Mouse (Mus musculus): ENCODE results near the gene C3ar1. TPM values are rescaled to one million over a fixed set of nuclear protein-coding genes. Genes with fewer than 3 reads are reported as not detected.

Gene C3ar1
- polyA plus RNA-seq, 1 experiment from 2014 or later: 2.1 TPM

DNA sequence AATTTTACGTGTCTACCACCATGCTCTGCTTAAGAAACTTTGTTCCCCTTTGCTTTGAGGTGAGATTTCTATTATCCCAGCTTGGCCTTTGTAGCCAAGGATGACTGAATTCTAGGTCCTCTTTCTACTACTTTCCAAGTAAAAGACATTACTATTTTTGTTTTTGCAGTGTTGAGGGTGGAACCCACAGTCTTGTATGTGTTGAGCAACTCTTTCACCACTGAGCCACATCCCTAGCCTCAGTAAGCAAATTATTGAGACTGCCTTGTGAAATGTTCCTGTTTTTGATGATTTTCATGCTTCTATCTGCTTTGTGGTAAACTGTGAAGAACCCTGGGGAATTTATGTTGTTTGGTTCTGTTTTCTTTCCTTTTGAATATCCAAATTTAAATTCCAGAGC is 6.9 kb upstream of the C3ar1 start:
- H3K27me3 ChIP-seq (ENCODE audit: insufficient read depth, low read length): no peaks in the 10 kb centered on the region
- no peak for TF ChIP-seq CTCF (IDR thresholded peaks at IDR 0.05; ENCODE audit: low read depth)
- TF ChIP-seq EP300 (IDR thresholded peaks at IDR 0.05; ENCODE audit: low read depth): no peak
- H3K9ac ChIP-seq (replicated peaks): no peak overlapping the region
- no peaks in the 10 kb centered on the region for H3K4me1 ChIP-seq (ENCODE audit: insufficient read depth)
- 68% methylated on average over 1 of the region's 1 CpGs for WGBS (ENCODE audit: insufficient replicate concordance)
- no peak overlapping the region for H3K4me2 ChIP-seq (ENCODE audit: low read depth, low read length)
- no peak overlapping the region for H3K4me3 ChIP-seq (ENCODE audit: low read depth, low read length)
- 0 out of 2 replicates have a peak, but pooled peaks cover 3% of the 10 kb centered on the region for H3K9me3 ChIP-seq (ENCODE audit: low read length)
- no peak overlapping the region; the same call in 1 of the 2 replicates for H3K27ac ChIP-seq (ENCODE audit: low read depth)
- DNase-seq (no peak), ATAC-seq (peak; percentile 79)
- H3K36me3 ChIP-seq (replicated peaks; ENCODE audit: insufficient read depth, low read length): no peaks in the 10 kb centered on the region

DNA sequence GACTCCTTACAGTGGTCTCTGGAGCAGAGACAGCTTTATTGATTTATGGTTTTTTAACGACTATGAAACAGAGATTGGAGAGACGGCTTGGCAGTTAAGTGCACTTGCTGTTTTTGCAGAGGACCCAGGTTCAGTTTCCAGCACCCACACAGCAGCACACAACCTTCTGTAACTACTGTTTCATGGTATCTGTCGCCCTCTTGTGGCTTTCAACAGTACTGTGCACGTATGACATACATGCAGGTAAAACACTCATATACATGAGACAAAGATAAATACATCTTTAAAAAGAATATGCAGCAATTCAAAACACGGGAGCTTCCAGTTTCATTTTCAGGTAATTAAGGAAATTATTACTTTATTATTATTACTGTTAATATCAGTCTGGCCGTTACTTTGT is 6.5 kb upstream of the C3ar1 start:
- no peak overlapping the region for H3K4me3 ChIP-seq (ENCODE audit: low read depth, low read length)
- peak; percentile 54 for TF ChIP-seq CTCF (IDR thresholded peaks at IDR 0.05; ENCODE audit: low read depth)
- TF ChIP-seq EP300 (IDR thresholded peaks at IDR 0.05; ENCODE audit: low read depth): no peak
- no peak overlapping the region for H3K9ac ChIP-seq (replicated peaks)
- H3K27ac ChIP-seq (ENCODE audit: low read depth): no peak overlapping the region; the same call in 1 of the 2 replicates
- no peak for DNase-seq
- H3K4me2 ChIP-seq (ENCODE audit: low read depth, low read length): no peak overlapping the region
- H3K4me1 ChIP-seq (ENCODE audit: insufficient read depth): no peaks in the 10 kb centered on the region
- ATAC-seq: no peak
- WGBS (ENCODE audit: insufficient replicate concordance): 63% methylated on average over 6 of the region's 6 CpGs
- H3K27me3 ChIP-seq (ENCODE audit: insufficient read depth, low read length): no peaks in the 10 kb centered on the region
- no peaks in the 10 kb centered on the region for H3K36me3 ChIP-seq (replicated peaks; ENCODE audit: insufficient read depth, low read length)
- 0 out of 2 replicates have a peak, but pooled peaks cover 3% of the 10 kb centered on the region for H3K9me3 ChIP-seq (ENCODE audit: low read length)

DNA sequence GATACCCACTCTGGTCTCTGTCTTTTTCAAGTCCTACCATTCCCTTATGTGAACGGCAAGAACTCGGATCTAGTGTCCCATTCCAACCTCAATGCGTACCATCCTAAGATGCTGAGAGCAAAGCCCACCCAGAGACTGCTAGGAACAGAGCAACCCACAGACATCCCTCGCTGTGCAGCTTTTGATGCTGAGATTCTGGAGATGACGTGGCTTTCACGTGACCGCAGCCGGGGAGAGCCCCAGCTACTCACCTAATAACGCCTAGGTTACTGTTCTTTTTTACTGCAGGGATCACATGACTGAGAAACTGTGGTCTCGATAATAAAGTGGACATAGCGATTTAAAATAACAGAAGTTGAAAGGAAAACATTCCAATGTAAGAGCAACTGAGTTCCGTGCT is 1.4 kb downstream of the C3ar1 start:
- WGBS (ENCODE audit: insufficient replicate concordance): 82% methylated on average over 12 of the region's 12 CpGs
- no peak overlapping the region for H3K4me3 ChIP-seq (ENCODE audit: low read depth, low read length)
- H3K9me3 ChIP-seq (ENCODE audit: low read length): no peaks in the 10 kb centered on the region
- no peak overlapping the region for H3K27ac ChIP-seq (ENCODE audit: low read depth)
- ATAC-seq (no peak), DNase-seq (no peak)
- no peak overlapping the region for H3K4me2 ChIP-seq (ENCODE audit: low read depth, low read length)
- no peaks in the 10 kb centered on the region for H3K36me3 ChIP-seq (replicated peaks; ENCODE audit: insufficient read depth, low read length)
- H3K27me3 ChIP-seq (ENCODE audit: insufficient read depth, low read length): no peaks in the 10 kb centered on the region
- no peaks in the 10 kb centered on the region for H3K4me1 ChIP-seq (ENCODE audit: insufficient read depth)
- H3K9ac ChIP-seq (replicated peaks): no peak overlapping the region
- TF ChIP-seq CTCF (IDR thresholded peaks at IDR 0.05; ENCODE audit: low read depth): no peak
- TF ChIP-seq EP300 (IDR thresholded peaks at IDR 0.05; ENCODE audit: low read depth): no peak

- Histone ChIP-seq H3K27me3 (ENCODE audit: insufficient read depth, low read length) (no peaks in the 10 kb centered on the region), H3K4me3 (ENCODE audit: low read depth, low read length) (no peak overlapping the region), H3K4me1 (ENCODE audit: insufficient read depth) (no peaks in the 10 kb centered on the region), H3K36me3 (replicated peaks; ENCODE audit: insufficient read depth, low read length) (no peaks in the 10 kb centered on the region), H3K9me3 (ENCODE audit: low read length) (no peaks in the 10 kb centered on the region), H3K9ac (replicated peaks) (no peak overlapping the region), H3K27ac (ENCODE audit: low read depth) (no peak overlapping the region), H3K4me2 (ENCODE audit: low read depth, low read length) (no peak overlapping the region)
- ATAC-seq: no peak
- TF ChIP-seq CTCF (IDR thresholded peaks at IDR 0.05; ENCODE audit: low read depth) (no peak), EP300 (IDR thresholded peaks at IDR 0.05; ENCODE audit: low read depth) (no peak)
- 34% methylated on average over 2 of the region's 2 CpGs for WGBS (ENCODE audit: insufficient replicate concordance)
- DNase-seq: no peak
Observed at GRCm38 (mm10) chr6:122852696-122853095, 3.3 kb downstream of the C3ar1 start.

DNA sequence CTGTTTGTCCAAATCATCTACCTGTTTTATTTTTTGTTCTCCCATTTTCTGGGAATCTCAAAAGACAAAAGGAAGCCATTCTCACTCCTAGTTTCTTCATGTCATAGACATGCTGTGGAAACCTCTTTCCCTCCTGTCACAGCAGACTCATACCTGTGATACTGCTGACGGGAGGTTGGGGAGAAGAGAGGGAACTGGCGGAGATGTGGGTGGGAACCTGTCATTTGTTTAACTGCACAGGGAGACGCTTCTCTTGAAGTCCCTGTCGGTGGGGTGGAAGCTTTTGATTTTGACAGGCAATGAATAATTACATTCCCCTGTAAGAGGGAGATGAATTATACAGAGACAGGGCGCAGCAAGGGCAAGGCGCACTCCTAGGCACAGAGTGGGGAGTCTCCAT is 12.2 kb downstream of the C3ar1 start:
- H3K36me3 ChIP-seq (replicated peaks; ENCODE audit: insufficient read depth, low read length): peaks cover 30% of the 10 kb centered on the region
- H3K9ac ChIP-seq (replicated peaks): no peak overlapping the region
- H3K4me2 ChIP-seq (ENCODE audit: low read depth, low read length): no peak overlapping the region
- no peaks in the 10 kb centered on the region for H3K27me3 ChIP-seq (ENCODE audit: insufficient read depth, low read length)
- TF ChIP-seq CTCF (IDR thresholded peaks at IDR 0.05; ENCODE audit: low read depth) (no peak), EP300 (IDR thresholded peaks at IDR 0.05; ENCODE audit: low read depth) (no peak)
- H3K9me3 ChIP-seq (ENCODE audit: low read length): no peaks in the 10 kb centered on the region
- WGBS (ENCODE audit: insufficient replicate concordance): 83% methylated on average over 6 of the region's 6 CpGs
- ATAC-seq: no peak
- no peak for DNase-seq
- no peak overlapping the region for H3K27ac ChIP-seq (ENCODE audit: low read depth)
- no peak overlapping the region for H3K4me3 ChIP-seq (ENCODE audit: low read depth, low read length)
- no peaks in the 10 kb centered on the region for H3K4me1 ChIP-seq (ENCODE audit: insufficient read depth)

GRCm38 (mm10) chr6:122837539-122837938 is 18.4 kb downstream of the C3ar1 start:
- Histone ChIP-seq H3K4me2 (ENCODE audit: low read depth, low read length) (no peak overlapping the region), H3K4me1 (ENCODE audit: insufficient read depth) (no peaks in the 10 kb centered on the region), H3K36me3 (replicated peaks; ENCODE audit: insufficient read depth, low read length) (peaks cover 67% of the 10 kb centered on the region), H3K4me3 (ENCODE audit: low read depth, low read length) (no peak overlapping the region), H3K27ac (ENCODE audit: low read depth) (no peak overlapping the region), H3K9me3 (ENCODE audit: low read length) (no peaks in the 10 kb centered on the region), H3K27me3 (ENCODE audit: insufficient read depth, low read length) (no peaks in the 10 kb centered on the region), H3K9ac (replicated peaks) (no peak overlapping the region)
- ATAC-seq (no peak), DNase-seq (no peak)
- WGBS (ENCODE audit: insufficient replicate concordance): 77% methylated on average over 5 of the region's 5 CpGs
- no peak for TF ChIP-seq CTCF (IDR thresholded peaks at IDR 0.05; ENCODE audit: low read depth)
- no peak for TF ChIP-seq EP300 (IDR thresholded peaks at IDR 0.05; ENCODE audit: low read depth)

- no peak overlapping the region for H3K4me3 ChIP-seq (ENCODE audit: low read depth, low read length)
- no peak for ATAC-seq
- no peak for TF ChIP-seq EP300 (IDR thresholded peaks at IDR 0.05; ENCODE audit: low read depth)
- TF ChIP-seq CTCF (IDR thresholded peaks at IDR 0.05; ENCODE audit: low read depth): peak; percentile 33
- no peak overlapping the region for H3K9ac ChIP-seq (replicated peaks)
- DNase-seq: no peak
- H3K27me3 ChIP-seq (ENCODE audit: insufficient read depth, low read length): no peaks in the 10 kb centered on the region
- H3K9me3 ChIP-seq (ENCODE audit: low read length): no peaks in the 10 kb centered on the region
- H3K4me1 ChIP-seq (ENCODE audit: insufficient read depth): no peaks in the 10 kb centered on the region
- no peak overlapping the region for H3K27ac ChIP-seq (ENCODE audit: low read depth)
- H3K36me3 ChIP-seq (replicated peaks; ENCODE audit: insufficient read depth, low read length): peaks cover 72% of the 10 kb centered on the region
- no peak overlapping the region for H3K4me2 ChIP-seq (ENCODE audit: low read depth, low read length)
- WGBS (ENCODE audit: insufficient replicate concordance): 87% methylated on average over 3 of the region's 3 CpGs
Observed at GRCm38 (mm10) chr6:122836974-122837373, 19.0 kb downstream of the C3ar1 start.

Measured in liver, postnatal 0 days (tissue).